In the genomic region with DNA sequence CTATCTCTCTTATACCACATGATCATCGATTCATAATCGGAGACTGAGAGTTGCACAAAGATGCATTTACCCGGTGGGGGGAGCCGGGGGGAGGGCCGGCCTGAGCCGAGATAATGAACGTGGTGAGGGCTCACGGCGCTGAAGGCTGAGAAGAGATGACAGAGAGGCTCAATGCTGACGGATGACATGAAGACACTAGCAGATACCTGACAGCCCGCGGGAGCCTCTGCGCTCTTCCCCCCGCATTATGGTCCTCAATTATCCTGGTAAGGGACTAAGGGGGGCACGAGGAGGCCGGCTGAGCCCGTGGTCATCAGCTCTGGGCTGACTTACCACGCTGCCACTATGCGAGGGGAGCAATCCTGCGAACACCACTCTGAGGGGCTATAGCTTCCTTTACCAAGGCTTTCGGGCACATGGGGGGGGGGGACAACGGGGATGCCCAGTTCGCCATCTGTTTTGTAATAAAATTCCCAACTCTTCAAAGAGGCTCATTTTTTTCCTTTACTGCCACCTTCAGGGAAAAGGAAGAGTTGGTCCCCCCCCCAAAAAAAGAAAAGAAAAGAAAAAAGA, we compare ENCODE assay signal across 10 mouse cellular contexts.
DNase-seq lines count a peak whose midpoint lies in the region; ATAC-seq and TF ChIP-seq lines count a peak whose summit lies in the region.
"Had no signal": no experiment of that assay in that cellular context is flagged by ENCODE, and none has a peak within 500 bp of the region (broad histone marks: within the 10 kb centered on the region; RNA-seq: fewer than 3 reads in every experiment).

No protein-coding gene starts in this region.

- H3K9me3 ChIP-seq in hindbrain, embryonic 13.5 days: no peaks in the 10 kb centered on the region
- H3K9me3 ChIP-seq in midbrain, embryonic 15.5 days: no peaks in the 10 kb centered on the region
- H3K9me3 ChIP-seq: megakaryocyte, embryonic 14.5 days had no signal

- 12% methylated on average over 23 of the region's 23 CpGs for WGBS in hindbrain, embryonic 13.5 days
- 10% methylated on average over 23 of the region's 23 CpGs for WGBS in midbrain, embryonic 15.5 days

- H3K4me2 ChIP-seq in hindbrain, embryonic 13.5 days: peak overlapping the region; percentile 67
- H3K4me2 ChIP-seq in midbrain, embryonic 15.5 days: peak overlapping the region; percentile 73

- ATAC-seq in hindbrain, embryonic 13.5 days (ENCODE audit: low FRiP score): peak; percentile 75
- peak; percentile 50 for ATAC-seq in midbrain, embryonic 15.5 days (replicated peaks)

- H3K9ac ChIP-seq in hindbrain, embryonic 13.5 days: peak overlapping the region; percentile 72
- peak overlapping the region; percentile 38 for H3K9ac ChIP-seq in midbrain, embryonic 15.5 days

- H3K4me3 ChIP-seq in layer of hippocampus, adult 2 months: peak overlapping the region; percentile 58
- peak overlapping the region; percentile 35 for H3K4me3 ChIP-seq in hindbrain, embryonic 13.5 days
- H3K4me3 ChIP-seq in midbrain, embryonic 15.5 days: peak overlapping the region; percentile 36
- H3K4me3 ChIP-seq: erythroblast, embryonic 14.5 days; megakaryocyte, embryonic 14.5 days had no signal

- peak; percentile 55 for TF ChIP-seq CTCF in layer of hippocampus, adult 2 months (conservative IDR thresholded peaks at IDR 0.05)

- H3K27ac ChIP-seq in layer of hippocampus, adult 2 months: peak overlapping the region; percentile 75; the same call in 1 of the 2 replicates
- H3K27ac ChIP-seq in hindbrain, embryonic 13.5 days: peak overlapping the region; percentile 82
- H3K27ac ChIP-seq in midbrain, embryonic 15.5 days: no peak overlapping the region

- H3K4me1 ChIP-seq in hindbrain, embryonic 13.5 days (replicated peaks): peaks cover 58% of the 10 kb centered on the region
- H3K4me1 ChIP-seq in midbrain, embryonic 15.5 days: peaks cover 32% of the 10 kb centered on the region
- H3K4me1 ChIP-seq: megakaryocyte, embryonic 14.5 days had no signal

- H3K36me3 ChIP-seq in hindbrain, embryonic 13.5 days: no peaks in the 10 kb centered on the region
- no peaks in the 10 kb centered on the region for H3K36me3 ChIP-seq in midbrain, embryonic 15.5 days (replicated peaks)

- DNase-seq in layer of hippocampus, adult 2 months (ENCODE audit: low spot score in 2 of 2): no peak
- DNase-seq in layer of hippocampus, adult 8-10 months (ENCODE audit: low spot score in 2 of 2): no peak
- peak; percentile 51 to 61 for DNase-seq in cerebellum, postnatal 14 days
- no peak for DNase-seq in thymus, postnatal 10 days (ENCODE audit: low spot score in 2 of 2)
- no peak for DNase-seq in frontal cortex, postnatal 10 days (ENCODE audit: low spot score in 2 of 2)
- DNase-seq in right cerebral cortex, adult 18-20 months: no peak

- H3K27me3 ChIP-seq in hindbrain, embryonic 13.5 days: 0 out of 2 replicates have a peak, but pooled peaks cover 7% of the 10 kb centered on the region
- H3K27me3 ChIP-seq in midbrain, embryonic 15.5 days (replicated peaks): no peaks in the 10 kb centered on the region; the same call in 1 of the 2 replicates

Comparison
In these comparisons a context has a peak if more than half of its experiments do, and no peak if none do; other contexts are left out.
1. DNase-seq: peak in cerebellum, postnatal 14 days (2 of 2); none in layer of hippocampus, adult 2 months (0 of 2), layer of hippocampus, adult 8-10 months (0 of 2), thymus, postnatal 10 days (0 of 2), frontal cortex, postnatal 10 days (0 of 2) and right cerebral cortex, adult 18-20 months (single experiment).
2. Peak in every context shown above with its lines, with median percentiles within 50 percentile points of each other: H3K4me3 ChIP-seq.